Mouse (Mus musculus): ENCODE measurements around the gene Ache.

Gene Ache

GRCm38 (mm10) chr5:137332857-137333511 is 45.7 kb downstream of the Ache start:
- DNase-seq (ENCODE audit: extremely low spot score, low read depth, low spot score), result no peak

- no peak for DNase-seq (ENCODE audit: extremely low spot score, low read depth, low spot score)
Observed at GRCm38 (mm10) chr5:137333512-137334174, 46.3 kb downstream of the Ache start, which contains the start of gene Slc12a9. Slc12a9 (minus strand) TSS chr5:137333597.

- DNase-seq (ENCODE audit: extremely low spot score, low read depth, low spot score), result no peak
Observed at GRCm38 (mm10) chr5:137334317-137334716, 47.0 kb downstream of the Ache start.

GRCm38 (mm10) chr5:137335066-137335465 is 47.7 kb downstream of the Ache start:
- no peak for DNase-seq (ENCODE audit: extremely low spot score, low read depth, low spot score)

- no peak for DNase-seq (ENCODE audit: extremely low spot score, low read depth, low spot score)
Observed at GRCm38 (mm10) chr5:137337190-137337589, 49.9 kb downstream of the Ache start.

GRCm38 (mm10) chr5:137338256-137338655 is 50.9 kb downstream of the Ache start:
- DNase-seq (ENCODE audit: extremely low spot score, low read depth, low spot score), result no peak

- no peak for DNase-seq (ENCODE audit: extremely low spot score, low read depth, low spot score)
Observed at GRCm38 (mm10) chr5:137338663-137339289, 51.5 kb downstream of the Ache start.

- DNase-seq (ENCODE audit: extremely low spot score, low read depth, low spot score), result no peak
Observed at GRCm38 (mm10) chr5:137339290-137339979, 52.1 kb downstream of the Ache start.

- no peak for DNase-seq (ENCODE audit: extremely low spot score, low read depth, low spot score)
Observed at GRCm38 (mm10) chr5:137340222-137340621, 52.9 kb downstream of the Ache start.

- DNase-seq (ENCODE audit: extremely low spot score, low read depth, low spot score), result no peak
Observed at GRCm38 (mm10) chr5:137342407-137343012, 55.2 kb downstream of the Ache start.

- DNase-seq (ENCODE audit: extremely low spot score, low read depth, low spot score), result no peak
Observed at GRCm38 (mm10) chr5:137343412-137343811, 56.1 kb downstream of the Ache start.

- no peak for DNase-seq (ENCODE audit: extremely low spot score, low read depth, low spot score)
Observed at GRCm38 (mm10) chr5:137343869-137344268, 56.5 kb downstream of the Ache start.

Measured in hindlimb bud, embryonic 11.5 days (tissue).